Mouse (Mus musculus) forebrain, embryonic 13.5 days (tissue): ENCODE data around the gene Fxyd2. TPM values are rescaled to one million over a fixed set of nuclear protein-coding genes. Genes with fewer than 3 reads are reported as not detected.

Source experiments
- ATAC-seq: fragments of 200-750 bp; cut with Nextera tagmentation; 2 replicates; pipeline ENCODE4 v1.8.0; 2017
- H3K27ac ChIP-seq: fragments of 300-500 bp; sonication (generic); 2 replicates; pipeline ENCODE4 v1.5.1; 2015; ENCODE audit warnings: inconsistent platforms, mild to moderate bottlenecking, moderate library complexity
- H3K27me3 ChIP-seq: fragments of 300-500 bp; sonication (generic); 2 replicates; pipeline ENCODE4 v1.6.1; 2015; ENCODE audit warnings: mild to moderate bottlenecking, inconsistent platforms
- H3K36me3 ChIP-seq: fragments of 300-500 bp; sonication (generic); 2 replicates; pipeline ENCODE4 v1.6.1; 2015; ENCODE audit warnings: mild to moderate bottlenecking, inconsistent platforms; ENCODE audit not compliant: poor library complexity, severe bottlenecking
- H3K4me1 ChIP-seq: fragments of 300-500 bp; sonication (generic); 2 replicates; pipeline ENCODE4 v1.6.1; 2015; ENCODE audit warnings: inconsistent platforms
- H3K4me2 ChIP-seq: fragments of 300-500 bp; sonication (generic); 2 replicates; pipeline ENCODE4 v1.6.1; 2015; ENCODE audit warnings: inconsistent platforms, mild to moderate bottlenecking, moderate library complexity
- H3K4me3 ChIP-seq: fragments of 300-500 bp; sonication (generic); 2 replicates; pipeline ENCODE4 v1.5.1; 2015; ENCODE audit warnings: mild to moderate bottlenecking, inconsistent platforms
- H3K9ac ChIP-seq: fragments of 300-500 bp; sonication (generic); 2 replicates; pipeline ENCODE4 v1.6.1; 2015; ENCODE audit warnings: mild to moderate bottlenecking, inconsistent platforms
- H3K9me3 ChIP-seq: fragments of 300-500 bp; sonication (generic); replicated peaks from 2 replicates; pipeline ENCODE4 v1.6.1; 2016; ENCODE audit warnings: inconsistent platforms
- WGBS: fragments of 180-500 bp; shearing (Covaris S2); methylation state at CpG from one replicate; pipeline ENCODE4 v1.1.7; 2015; 5-methylcytosine and 5-hydroxymethylcytosine counted together
- polyA plus RNA-seq: library from polyadenylated mRNA; unstranded; fragments of >200 nt; fragmentation: Nextera tagmentation; extraction: Ambion mirVana; gene quantifications from 2 replicates; pipeline ENCODE4 v1.2.1, GENCODE M21; 2015

Gene Fxyd2
- polyA plus RNA-seq, 1 experiment from 2014 or later, result 3.0 TPM

- Histone ChIP-seq H3K4me1 (peaks cover 55% of the 10 kb centered on the region), H3K9me3 (no peaks in the 10 kb centered on the region), H3K9ac (no peak overlapping the region), H3K4me2 (no peak overlapping the region), H3K27ac (no peak overlapping the region), H3K36me3 (peaks cover 20% of the 10 kb centered on the region; the same call in 1 of the 2 replicates), H3K27me3 (no peaks in the 10 kb centered on the region), H3K4me3 (no peak overlapping the region)
- ATAC-seq, result no peak
- WGBS, result 96% methylated on average over 6 of the region's 6 CpGs
Observed at GRCm38 (mm10) chr9:45374988-45375502, 24.4 kb upstream of the Fxyd2 start.

- no peak overlapping the region for H3K4me3 ChIP-seq
- WGBS, result 87% methylated on average over 4 of the region's 4 CpGs
- H3K4me2 ChIP-seq, result no peak overlapping the region
- H3K9ac ChIP-seq, result no peak overlapping the region
- no peaks in the 10 kb centered on the region for H3K27me3 ChIP-seq
- no peak for ATAC-seq
- H3K4me1 ChIP-seq, result peaks cover 64% of the 10 kb centered on the region
- no peak overlapping the region for H3K27ac ChIP-seq
- no peaks in the 10 kb centered on the region for H3K9me3 ChIP-seq
- peaks cover 20% of the 10 kb centered on the region; the same call in 1 of the 2 replicates for H3K36me3 ChIP-seq
Observed at GRCm38 (mm10) chr9:45376427-45376826, 23.0 kb upstream of the Fxyd2 start.

- WGBS, result 85% methylated on average over 2 of the region's 2 CpGs
- peaks cover 20% of the 10 kb centered on the region; the same call in 1 of the 2 replicates for H3K36me3 ChIP-seq
- H3K4me1 ChIP-seq, result peaks cover 64% of the 10 kb centered on the region
- H3K27me3 ChIP-seq, result no peaks in the 10 kb centered on the region
- no peak overlapping the region for H3K9ac ChIP-seq
- H3K9me3 ChIP-seq, result no peaks in the 10 kb centered on the region
- H3K4me3 ChIP-seq, result no peak overlapping the region
- no peak overlapping the region for H3K27ac ChIP-seq
- H3K4me2 ChIP-seq, result no peak overlapping the region
- ATAC-seq, result no peak
Observed at GRCm38 (mm10) chr9:45376883-45377282, 22.6 kb upstream of the Fxyd2 start.

GRCm38 (mm10) chr9:45380411-45381251, 18.8 kb upstream of the Fxyd2 start:
- 25% methylated on average over 10 of the region's 10 CpGs for WGBS
- Histone ChIP-seq H3K9ac (no peak overlapping the region), H3K36me3 (peaks cover 14% of the 10 kb centered on the region; the same call in 1 of the 2 replicates), H3K4me1 (peaks cover 61% of the 10 kb centered on the region), H3K9me3 (no peaks in the 10 kb centered on the region), H3K4me3 (no peak overlapping the region), H3K4me2 (peak overlapping the region; percentile 19), H3K27me3 (no peaks in the 10 kb centered on the region), H3K27ac (peak overlapping the region; percentile 74)
- ATAC-seq, result peak; percentile 83

GRCm38 (mm10) chr9:45382336-45382735, 17.1 kb upstream of the Fxyd2 start:
- Histone ChIP-seq H3K9ac (no peak overlapping the region), H3K36me3 (peaks cover 9% of the 10 kb centered on the region; the same call in 1 of the 2 replicates), H3K4me2 (no peak overlapping the region), H3K9me3 (no peaks in the 10 kb centered on the region), H3K27me3 (no peaks in the 10 kb centered on the region), H3K4me3 (no peak overlapping the region), H3K4me1 (peaks cover 51% of the 10 kb centered on the region), H3K27ac (no peak overlapping the region)
- no peak for ATAC-seq
- 82% methylated on average over 5 of the region's 5 CpGs for WGBS

- no peak overlapping the region for H3K4me3 ChIP-seq
- H3K4me2 ChIP-seq, result no peak overlapping the region
- peaks cover 51% of the 10 kb centered on the region for H3K4me1 ChIP-seq
- H3K9ac ChIP-seq, result no peak overlapping the region
- no peak for ATAC-seq
- WGBS, result 82% methylated on average over 5 of the region's 5 CpGs
- no peaks in the 10 kb centered on the region for H3K9me3 ChIP-seq
- no peak overlapping the region for H3K27ac ChIP-seq
- no peaks in the 10 kb centered on the region for H3K27me3 ChIP-seq
- peaks cover 4% of the 10 kb centered on the region; the same call in 1 of the 2 replicates for H3K36me3 ChIP-seq
Observed at GRCm38 (mm10) chr9:45382834-45383233, 16.6 kb upstream of the Fxyd2 start.

GRCm38 (mm10) chr9:45383883-45384282, 15.6 kb upstream of the Fxyd2 start:
- Histone ChIP-seq H3K36me3 (no peaks in the 10 kb centered on the region), H3K4me3 (no peak overlapping the region), H3K27me3 (no peaks in the 10 kb centered on the region), H3K4me1 (peaks cover 44% of the 10 kb centered on the region), H3K27ac (no peak overlapping the region), H3K9ac (no peak overlapping the region), H3K4me2 (no peak overlapping the region), H3K9me3 (no peaks in the 10 kb centered on the region)
- no peak for ATAC-seq
- 92% methylated on average over 6 of the region's 6 CpGs for WGBS

- H3K9ac ChIP-seq, result no peak overlapping the region
- peaks cover 12% of the 10 kb centered on the region for H3K36me3 ChIP-seq
- ATAC-seq, result no peak
- no peaks in the 10 kb centered on the region for H3K9me3 ChIP-seq
- no peak overlapping the region for H3K4me3 ChIP-seq
- H3K4me2 ChIP-seq, result no peak overlapping the region
- H3K27me3 ChIP-seq, result no peaks in the 10 kb centered on the region
- 89% methylated on average over 5 of the region's 5 CpGs for WGBS
- H3K27ac ChIP-seq, result no peak overlapping the region
- peaks cover 18% of the 10 kb centered on the region for H3K4me1 ChIP-seq
Observed at GRCm38 (mm10) chr9:45386698-45387097, 12.8 kb upstream of the Fxyd2 start.

- Histone ChIP-seq H3K4me2 (no peak overlapping the region), H3K9me3 (no peaks in the 10 kb centered on the region), H3K27ac (no peak overlapping the region), H3K4me3 (no peak overlapping the region), H3K36me3 (peaks cover 30% of the 10 kb centered on the region), H3K4me1 (peaks cover 7% of the 10 kb centered on the region; the same call in 1 of the 2 replicates), H3K9ac (0 out of 2 replicates have a peak overlapping the region, but pooled peaks have one; percentile 9), H3K27me3 (no peaks in the 10 kb centered on the region)
- peak; percentile 83 for ATAC-seq
- 47% methylated on average over 12 of the region's 12 CpGs for WGBS
Observed at GRCm38 (mm10) chr9:45388385-45388994, 11.0 kb upstream of the Fxyd2 start.

GRCm38 (mm10) chr9:45389596-45389995, 9.9 kb upstream of the Fxyd2 start:
- Histone ChIP-seq H3K4me3 (no peak overlapping the region), H3K9ac (no peak overlapping the region), H3K4me1 (peaks cover 5% of the 10 kb centered on the region; the same call in 1 of the 2 replicates), H3K9me3 (no peaks in the 10 kb centered on the region), H3K4me2 (no peak overlapping the region), H3K27me3 (no peaks in the 10 kb centered on the region), H3K36me3 (peaks cover 41% of the 10 kb centered on the region), H3K27ac (no peak overlapping the region)
- WGBS, result 91% methylated on average over 8 of the region's 8 CpGs
- ATAC-seq, result no peak

- H3K4me3 ChIP-seq, result no peak overlapping the region
- H3K9ac ChIP-seq, result no peak overlapping the region
- 78% methylated on average over 7 of the region's 7 CpGs for WGBS
- H3K27me3 ChIP-seq, result no peaks in the 10 kb centered on the region
- peaks cover 58% of the 10 kb centered on the region for H3K36me3 ChIP-seq
- no peak overlapping the region for H3K4me2 ChIP-seq
- no peaks in the 10 kb centered on the region for H3K4me1 ChIP-seq
- H3K27ac ChIP-seq, result no peak overlapping the region
- no peak for ATAC-seq
- no peaks in the 10 kb centered on the region for H3K9me3 ChIP-seq
Observed at GRCm38 (mm10) chr9:45391299-45391698, 8.2 kb upstream of the Fxyd2 start.

GRCm38 (mm10) chr9:45395218-45395617, 4.3 kb upstream of the Fxyd2 start:
- 91% methylated on average over 6 of the region's 6 CpGs for WGBS
- Histone ChIP-seq H3K4me2 (no peak overlapping the region), H3K9ac (no peak overlapping the region), H3K4me1 (no peaks in the 10 kb centered on the region), H3K27me3 (no peaks in the 10 kb centered on the region), H3K9me3 (no peaks in the 10 kb centered on the region), H3K27ac (no peak overlapping the region), H3K4me3 (no peak overlapping the region), H3K36me3 (peaks cover 61% of the 10 kb centered on the region)
- no peak for ATAC-seq
